Mouse (Mus musculus): ENCODE results near the gene Hnrnpa1. TPM values are rescaled to one million over a fixed set of nuclear protein-coding genes. Genes with fewer than 3 reads are reported as not detected.

Gene Hnrnpa1
- total and polyA plus RNA-seq, 2 experiments: 17.7 to 58.2 TPM

- peaks cover 8% of the 10 kb centered on the region; the same call in 1 of the 2 replicates for H3K79me2 ChIP-seq (ENCODE audit: control insufficient read depth, insufficient read depth, low read length)
- no peak overlapping the region for H3K9ac ChIP-seq (ENCODE audit: low read depth, low read length)
- H3K4me1 ChIP-seq (ENCODE audit: control insufficient read depth, insufficient read depth, low read length): peaks cover 3% of the 10 kb centered on the region; the same call in 1 of the 2 replicates
- H3K27me3 ChIP-seq (ENCODE audit: control insufficient read depth, insufficient read depth, low read length): no peaks in the 10 kb centered on the region
- no peaks in the 10 kb centered on the region for H3K36me3 ChIP-seq (ENCODE audit: control insufficient read depth, insufficient read depth, low read length)
- TF ChIP-seq CTCF (IDR thresholded peaks at IDR 0.05; ENCODE audit: low read depth, low read length) (no peak), POLR2A (IDR thresholded peaks at IDR 0.05; ENCODE audit: extremely low read depth, insufficient read depth, low read length) (no peak)
- H3K27ac ChIP-seq (replicated peaks; ENCODE audit: insufficient read depth, low read depth, low read length): no peak overlapping the region
- 27% methylated on average over 3 of the region's 3 CpGs for WGBS
- DNase-seq (ENCODE audit: extremely low read depth, low read depth, low spot score): peak; percentile 37
- H3K4me3 ChIP-seq (ENCODE audit: insufficient read depth, low read depth, low read length): no peak overlapping the region
These were observed 19.4 kb upstream of the Hnrnpa1 start for GRCm38 (mm10) chr15:103220785-103221184.

DNA sequence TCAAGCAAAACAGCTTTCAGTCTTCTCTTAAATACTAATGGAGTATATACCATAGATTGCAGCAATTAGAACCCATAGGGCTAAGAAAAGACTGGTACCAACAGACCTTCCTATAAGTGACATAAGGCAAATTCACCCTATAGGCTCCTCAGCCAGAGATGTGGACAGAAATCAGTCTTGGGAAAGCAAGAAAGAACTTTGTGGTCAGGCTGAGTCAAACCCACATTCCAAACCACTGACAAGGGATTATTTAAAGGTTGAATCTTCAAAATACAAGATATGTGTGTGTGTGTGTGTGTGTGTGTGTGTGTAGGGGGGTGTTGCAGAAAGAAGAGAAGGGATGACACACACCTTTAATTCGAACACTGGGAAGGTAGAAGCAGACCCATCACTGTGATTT lies 18.8 kb upstream of the Hnrnpa1 start:
- 78% methylated on average over 1 of the region's 1 CpGs for WGBS
- Histone ChIP-seq H3K4me3 (ENCODE audit: insufficient read depth, low read depth, low read length) (no peak overlapping the region), H3K27me3 (ENCODE audit: control insufficient read depth, insufficient read depth, low read length) (no peaks in the 10 kb centered on the region), H3K27ac (replicated peaks; ENCODE audit: insufficient read depth, low read depth, low read length) (no peak overlapping the region), H3K36me3 (ENCODE audit: control insufficient read depth, insufficient read depth, low read length) (no peaks in the 10 kb centered on the region), H3K9ac (ENCODE audit: low read depth, low read length) (no peak overlapping the region), H3K4me1 (ENCODE audit: control insufficient read depth, insufficient read depth, low read length) (no peaks in the 10 kb centered on the region; the same call in 1 of the 2 replicates), H3K79me2 (ENCODE audit: control insufficient read depth, insufficient read depth, low read length) (peaks cover 8% of the 10 kb centered on the region; the same call in 1 of the 2 replicates)
- DNase-seq (ENCODE audit: extremely low read depth, low read depth, low spot score): no peak
- TF ChIP-seq POLR2A (IDR thresholded peaks at IDR 0.05; ENCODE audit: extremely low read depth, insufficient read depth, low read length) (no peak), CTCF (IDR thresholded peaks at IDR 0.05; ENCODE audit: low read depth, low read length) (no peak)

DNA sequence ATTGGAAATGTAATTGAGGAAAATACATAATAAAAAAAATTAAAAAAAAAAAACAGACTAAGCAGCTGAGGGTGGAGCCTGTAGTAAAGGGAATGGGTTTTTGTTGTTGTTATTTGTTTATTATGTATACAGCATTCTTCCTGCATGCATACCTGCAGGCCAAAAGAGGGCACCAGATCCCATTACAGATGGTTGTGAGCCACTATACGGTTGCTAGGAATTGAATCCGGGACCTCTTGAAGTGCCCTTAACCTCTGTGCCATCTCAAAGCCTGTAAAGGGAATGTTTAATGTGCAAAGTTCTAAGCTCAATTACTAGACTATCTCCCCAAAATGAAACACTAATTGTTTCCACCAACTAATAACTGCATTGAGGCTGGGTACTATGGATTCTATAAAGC lies 16.1 kb upstream of the Hnrnpa1 start:
- 97% methylated on average over 2 of the region's 2 CpGs for WGBS
- no peaks in the 10 kb centered on the region; the same call in 1 of the 2 replicates for H3K4me1 ChIP-seq (ENCODE audit: control insufficient read depth, insufficient read depth, low read length)
- TF ChIP-seq CTCF (IDR thresholded peaks at IDR 0.05; ENCODE audit: low read depth, low read length) (no peak), POLR2A (IDR thresholded peaks at IDR 0.05; ENCODE audit: extremely low read depth, insufficient read depth, low read length) (no peak)
- H3K9ac ChIP-seq (ENCODE audit: low read depth, low read length): no peak overlapping the region
- H3K27ac ChIP-seq (replicated peaks; ENCODE audit: insufficient read depth, low read depth, low read length): no peak overlapping the region
- no peaks in the 10 kb centered on the region for H3K36me3 ChIP-seq (ENCODE audit: control insufficient read depth, insufficient read depth, low read length)
- no peak overlapping the region for H3K4me3 ChIP-seq (ENCODE audit: insufficient read depth, low read depth, low read length)
- peaks cover 10% of the 10 kb centered on the region; the same call in 1 of the 2 replicates for H3K79me2 ChIP-seq (ENCODE audit: control insufficient read depth, insufficient read depth, low read length)
- H3K27me3 ChIP-seq (ENCODE audit: control insufficient read depth, insufficient read depth, low read length): no peaks in the 10 kb centered on the region
- DNase-seq (ENCODE audit: extremely low read depth, low read depth, low spot score): no peak

DNA sequence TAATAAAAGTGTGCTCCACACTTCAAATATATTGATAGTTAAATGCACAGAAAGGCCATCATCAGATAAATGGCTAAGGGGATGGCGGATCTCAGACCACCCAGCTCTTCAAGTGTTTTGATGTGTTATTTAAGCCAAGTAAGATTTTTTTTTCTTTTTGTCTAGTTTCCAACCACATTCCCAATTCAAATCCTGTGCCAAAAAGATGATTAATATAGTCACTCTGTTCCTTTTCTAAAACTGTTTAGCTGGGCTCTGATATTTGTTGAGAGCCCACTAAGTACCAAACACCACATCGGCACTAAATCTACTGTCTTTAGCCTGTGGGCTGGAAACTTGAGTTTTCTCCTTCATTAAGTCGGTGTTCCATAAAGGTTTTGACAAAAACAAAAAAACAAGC lies 13.2 kb upstream of the Hnrnpa1 start:
- H3K27me3 ChIP-seq (ENCODE audit: control insufficient read depth, insufficient read depth, low read length): no peaks in the 10 kb centered on the region
- no peaks in the 10 kb centered on the region for H3K36me3 ChIP-seq (ENCODE audit: control insufficient read depth, insufficient read depth, low read length)
- peaks cover 7% of the 10 kb centered on the region; the same call in 1 of the 2 replicates for H3K79me2 ChIP-seq (ENCODE audit: control insufficient read depth, insufficient read depth, low read length)
- no peak for DNase-seq (ENCODE audit: extremely low read depth, low read depth, low spot score)
- H3K27ac ChIP-seq (replicated peaks; ENCODE audit: insufficient read depth, low read depth, low read length): no peak overlapping the region
- H3K9ac ChIP-seq (ENCODE audit: low read depth, low read length): no peak overlapping the region
- no peaks in the 10 kb centered on the region; the same call in 1 of the 2 replicates for H3K4me1 ChIP-seq (ENCODE audit: control insufficient read depth, insufficient read depth, low read length)
- no peak overlapping the region for H3K4me3 ChIP-seq (ENCODE audit: insufficient read depth, low read depth, low read length)
- WGBS: 90% methylated on average over 3 of the region's 3 CpGs
- TF ChIP-seq POLR2A (IDR thresholded peaks at IDR 0.05; ENCODE audit: extremely low read depth, insufficient read depth, low read length) (no peak), CTCF (IDR thresholded peaks at IDR 0.05; ENCODE audit: low read depth, low read length) (no peak)

DNA sequence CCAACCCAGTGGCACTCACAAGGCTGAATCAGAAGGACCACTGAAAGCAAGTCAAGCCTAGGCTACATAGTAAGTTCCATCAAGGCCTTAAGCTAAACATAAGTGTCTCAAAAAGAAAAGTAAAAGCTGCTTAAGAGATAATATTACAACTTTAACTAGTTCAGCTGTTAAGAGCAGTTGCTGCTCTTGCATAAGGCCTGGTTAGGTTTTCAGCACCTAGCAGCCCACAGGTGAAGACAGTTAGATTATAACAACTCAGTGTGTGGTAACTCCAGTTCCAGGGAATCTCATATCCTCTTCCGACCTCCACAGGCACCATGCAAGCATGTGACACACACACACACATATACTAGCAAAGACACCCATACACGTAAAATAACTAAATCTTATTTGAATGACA lies 12.7 kb upstream of the Hnrnpa1 start:
- Histone ChIP-seq H3K4me3 (ENCODE audit: insufficient read depth, low read depth, low read length) (no peak overlapping the region), H3K79me2 (ENCODE audit: control insufficient read depth, insufficient read depth, low read length) (peaks cover 7% of the 10 kb centered on the region; the same call in 1 of the 2 replicates), H3K27me3 (ENCODE audit: control insufficient read depth, insufficient read depth, low read length) (no peaks in the 10 kb centered on the region), H3K9ac (ENCODE audit: low read depth, low read length) (no peak overlapping the region), H3K36me3 (ENCODE audit: control insufficient read depth, insufficient read depth, low read length) (no peaks in the 10 kb centered on the region), H3K27ac (replicated peaks; ENCODE audit: insufficient read depth, low read depth, low read length) (no peak overlapping the region; the same call in 1 of the 2 replicates), H3K4me1 (ENCODE audit: control insufficient read depth, insufficient read depth, low read length) (no peaks in the 10 kb centered on the region; the same call in 1 of the 2 replicates)
- DNase-seq (ENCODE audit: extremely low read depth, low read depth, low spot score): no peak
- 41% methylated on average over 2 of the region's 2 CpGs for WGBS
- TF ChIP-seq CTCF (IDR thresholded peaks at IDR 0.05; ENCODE audit: low read depth, low read length) (no peak), POLR2A (IDR thresholded peaks at IDR 0.05; ENCODE audit: extremely low read depth, insufficient read depth, low read length) (no peak)

- Histone ChIP-seq H3K4me3 (ENCODE audit: insufficient read depth, low read depth, low read length) (no peak overlapping the region), H3K27ac (replicated peaks; ENCODE audit: insufficient read depth, low read depth, low read length) (no peak overlapping the region), H3K9ac (ENCODE audit: low read depth, low read length) (no peak overlapping the region), H3K27me3 (ENCODE audit: control insufficient read depth, insufficient read depth, low read length) (no peaks in the 10 kb centered on the region), H3K79me2 (ENCODE audit: control insufficient read depth, insufficient read depth, low read length) (peaks cover 7% of the 10 kb centered on the region; the same call in 1 of the 2 replicates), H3K36me3 (ENCODE audit: control insufficient read depth, insufficient read depth, low read length) (no peaks in the 10 kb centered on the region), H3K4me1 (ENCODE audit: control insufficient read depth, insufficient read depth, low read length) (no peaks in the 10 kb centered on the region; the same call in 1 of the 2 replicates)
- WGBS: 56% methylated on average over 2 of the region's 2 CpGs
- TF ChIP-seq CTCF (IDR thresholded peaks at IDR 0.05; ENCODE audit: low read depth, low read length) (no peak), POLR2A (IDR thresholded peaks at IDR 0.05; ENCODE audit: extremely low read depth, insufficient read depth, low read length) (no peak)
- no peak for DNase-seq (ENCODE audit: extremely low read depth, low read depth, low spot score)
These were observed 11.3 kb upstream of the Hnrnpa1 start for GRCm38 (mm10) chr15:103228904-103229303.
